Mouse (Mus musculus) CH12.LX (cell line): Measurements from ENCODE around the gene Zfp42.

Source experiments
- BHLHE40 ChIP-seq: IDR thresholded peaks from 2 replicates; pipeline ENCODE4 v1.6.1; 2011; ENCODE audit warnings: mild to moderate bottlenecking, low read depth, low read length, improper control_type of control experiment
- CTCF ChIP-seq, 2 experiments: IDR thresholded peaks in 1 of 2; conservative IDR thresholded peaks in 1 of 2; 2 replicates each; pipeline ENCODE4 v1.5.1; 2011 to 2012; ENCODE audit warnings: low read depth in 2 of 2, low read length in 2 of 2, improper control_type of control experiment in 1 of 2, inconsistent platforms in 1 of 2, mild to moderate bottlenecking in 1 of 2, moderate library complexity in 1 of 2
- E2F4 ChIP-seq: IDR thresholded peaks from 2 replicates; pipeline ENCODE4 v1.6.1; 2011; ENCODE audit warnings: low read depth, low read length, improper control_type of control experiment; ENCODE audit not compliant: insufficient replicate concordance
- GABPA ChIP-seq: IDR thresholded peaks from 2 replicates; pipeline ENCODE4 v1.6.1; 2012; ENCODE audit warnings: low read depth, low read length, improper control_type of control experiment, inconsistent platforms; ENCODE audit not compliant: insufficient replicate concordance
- MAX ChIP-seq: IDR thresholded peaks from 2 replicates; pipeline ENCODE4 v1.6.1; 2011; ENCODE audit warnings: low read length, improper control_type of control experiment
- MEF2A ChIP-seq: IDR thresholded peaks from 2 replicates; pipeline ENCODE4 v1.6.1; 2014; ENCODE audit warnings: low read depth, mild to moderate bottlenecking, inconsistent platforms, low read length, improper control_type of control experiment, borderline replicate concordance
- MYC ChIP-seq: IDR thresholded peaks from 2 replicates; pipeline ENCODE4 v1.6.1; 2011; ENCODE audit warnings: low read depth, mild to moderate bottlenecking, improper control_type of control experiment, low read length
- NELFE ChIP-seq: IDR thresholded peaks from 2 replicates; pipeline ENCODE4 v1.6.1; 2011; ENCODE audit warnings: low read depth, low read length, improper control_type of control experiment
- POLR2A ChIP-seq: IDR thresholded peaks from 2 replicates; pipeline ENCODE4 v1.6.1; 2011; ENCODE audit warnings: low read depth, mild to moderate bottlenecking, improper control_type of control experiment, low read length
- TBP ChIP-seq: conservative IDR thresholded peaks from 2 replicates; pipeline ENCODE4 v1.6.1; 2011; ENCODE audit warnings: low read depth, low read length, improper control_type of control experiment
- USF2 ChIP-seq: conservative IDR thresholded peaks from 2 replicates; pipeline ENCODE4 v1.6.1; 2011; ENCODE audit warnings: low read depth, low read length, improper control_type of control experiment
- ZC3H11A ChIP-seq: IDR thresholded peaks from 2 replicates; pipeline ENCODE4 v1.6.1; 2012; ENCODE audit warnings: low read depth, mild to moderate bottlenecking, inconsistent platforms, low read length, improper control_type of control experiment
- ZKSCAN1 ChIP-seq: IDR thresholded peaks from 2 replicates; pipeline ENCODE4 v1.6.1; 2012; ENCODE audit warnings: low read depth, inconsistent platforms, low read length, improper control_type of control experiment, borderline replicate concordance

GRCm38 (mm10) chr8:43356069-43356770 is 49.4 kb upstream of the Zfp42 start:
- TF ChIP-seq POLR2A, result no peak
- TF ChIP-seq MAX, result no peak
- TF ChIP-seq MYC, result no peak
- TF ChIP-seq CTCF (conservative IDR thresholded peaks at IDR 0.05 in 1 of 2, IDR thresholded peaks at IDR 0.05 in 1 of 2; ENCODE audit: low read depth in 2 of 2, low read length in 2 of 2), result no peak
- TF ChIP-seq BHLHE40, result no peak
- no peak for TF ChIP-seq ZC3H11A
- no peak for TF ChIP-seq TBP
- TF ChIP-seq MEF2A, result no peak
- TF ChIP-seq NELFE, result no peak
- TF ChIP-seq GABPA, result no peak
- TF ChIP-seq ZKSCAN1, result no peak
- no peak for TF ChIP-seq USF2
- TF ChIP-seq E2F4, result no peak
